Mouse (Mus musculus): ENCODE measurements around the gene Gpa33. TPM values are rescaled to one million over a fixed set of nuclear protein-coding genes. Genes with fewer than 3 reads are reported as not detected.

The Gpa33 gene
- polyA plus RNA-seq, 1 experiment from 2014 or later = not detected

DNA sequence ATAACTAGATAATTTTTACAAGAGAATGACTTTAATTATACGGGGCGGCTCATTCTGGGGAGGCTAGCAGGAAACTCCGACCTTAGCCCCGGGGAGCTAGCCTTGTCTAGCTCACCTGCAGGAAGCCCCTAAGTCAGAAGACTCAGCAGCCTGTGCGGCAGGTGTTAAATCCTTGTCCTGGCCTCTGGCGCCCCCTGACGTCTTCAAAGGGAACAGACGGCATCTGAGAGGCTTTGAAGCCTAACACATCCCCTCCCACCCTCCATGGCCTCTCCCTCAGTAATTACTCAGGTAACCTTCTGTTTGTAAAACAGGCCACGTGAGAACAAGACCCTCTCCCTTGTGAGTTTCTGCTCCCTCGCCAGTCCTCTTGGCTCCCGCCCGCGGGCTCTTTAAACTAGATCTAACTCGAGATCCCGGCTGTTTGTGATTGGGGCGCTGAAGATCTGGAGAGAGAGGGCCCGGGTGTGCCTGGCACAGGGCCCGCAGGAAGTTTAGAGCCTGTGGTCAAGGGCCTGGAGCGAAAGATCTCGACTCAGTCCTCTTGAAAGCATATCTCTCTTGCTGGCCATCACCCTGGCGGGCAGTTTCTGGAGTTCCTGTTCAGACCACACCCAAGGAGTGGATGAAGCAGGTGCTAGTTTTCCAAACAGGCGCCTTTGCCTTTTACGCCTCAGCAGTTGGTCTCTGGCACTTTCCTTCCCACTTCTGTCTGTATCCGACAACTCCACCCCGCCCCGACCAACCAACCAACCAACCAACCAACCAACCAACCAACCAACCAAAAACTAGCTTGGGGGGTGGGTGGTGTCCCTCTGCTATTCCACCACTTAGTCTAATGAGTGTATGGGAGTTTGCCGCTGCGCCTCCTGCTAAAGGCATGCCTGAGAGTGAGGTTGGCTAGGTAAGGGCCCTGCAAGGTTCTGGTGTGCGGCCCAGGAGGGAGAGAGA, 24.4 kb downstream of the Gpa33 start:
- H3K9ac ChIP-seq = no peak overlapping the region
- no peaks in the 10 kb centered on the region for H3K9me3 ChIP-seq
- H3K27ac ChIP-seq = no peak overlapping the region
- peaks cover 16% of the 10 kb centered on the region for H3K27me3 ChIP-seq (replicated peaks)
- H3K4me3 ChIP-seq = no peak overlapping the region
- H3K4me1 ChIP-seq = peaks cover 11% of the 10 kb centered on the region; the same call in 1 of the 2 replicates
- H3K36me3 ChIP-seq (replicated peaks) = no peaks in the 10 kb centered on the region
- peak; percentile 48 for ATAC-seq (replicated peaks)
- 24% methylated on average over 29 of the region's 29 CpGs for WGBS
- H3K4me2 ChIP-seq = peak overlapping the region; percentile 42

DNA sequence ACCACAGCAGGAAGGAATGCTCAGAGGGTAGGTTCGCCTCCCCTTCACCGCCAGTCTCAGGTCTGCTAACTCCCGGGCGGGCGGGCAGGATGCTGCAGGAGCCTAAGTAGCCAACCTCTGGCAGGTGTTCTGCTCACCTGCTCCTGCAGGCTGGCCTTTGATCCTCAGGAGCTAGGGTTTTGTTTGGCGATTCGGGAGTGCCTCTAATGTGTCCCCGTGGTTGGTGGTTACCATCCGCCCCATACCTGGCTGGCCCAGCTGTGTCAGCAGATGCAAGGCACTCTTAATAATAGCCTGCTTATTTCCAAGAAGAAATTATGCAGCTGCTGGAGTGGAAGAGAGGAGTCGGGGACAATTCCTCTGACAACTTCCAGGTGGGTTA, 25.1 kb downstream of the Gpa33 start:
- Histone ChIP-seq H3K36me3 (replicated peaks) (no peaks in the 10 kb centered on the region), H3K4me1 (peaks cover 11% of the 10 kb centered on the region; the same call in 1 of the 2 replicates), H3K9me3 (no peaks in the 10 kb centered on the region), H3K4me3 (no peak overlapping the region), H3K4me2 (no peak overlapping the region), H3K9ac (no peak overlapping the region), H3K27me3 (replicated peaks) (peaks cover 17% of the 10 kb centered on the region), H3K27ac (no peak overlapping the region)
- peak; percentile 22; the same call in 1 of the 2 replicates for ATAC-seq (replicated peaks)
- WGBS = 67% methylated on average over 10 of the region's 10 CpGs

DNA sequence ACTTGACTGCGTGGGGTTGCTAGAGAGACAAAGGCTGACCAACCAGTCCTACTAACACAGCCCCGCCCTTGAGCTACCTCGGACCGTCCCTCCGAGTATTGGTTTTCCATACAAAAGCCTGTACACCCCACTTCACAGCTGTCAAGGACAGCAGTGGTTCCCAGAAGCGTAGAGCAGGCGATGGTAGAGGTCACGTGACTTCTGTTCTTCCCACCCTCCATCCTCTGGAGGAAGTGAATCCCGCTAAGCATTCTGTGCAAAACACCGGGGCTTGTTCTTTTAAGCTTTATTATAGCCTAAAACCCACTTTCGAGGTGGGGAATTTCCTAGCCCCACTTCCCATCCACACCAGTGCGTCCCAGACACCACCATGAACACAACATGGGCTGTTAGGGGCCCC, 27.7 kb downstream of the Gpa33 start:
- Histone ChIP-seq H3K4me2 (no peak overlapping the region), H3K4me3 (no peak overlapping the region), H3K9me3 (no peaks in the 10 kb centered on the region), H3K9ac (no peak overlapping the region), H3K36me3 (replicated peaks) (no peaks in the 10 kb centered on the region), H3K27ac (no peak overlapping the region), H3K4me1 (peaks cover 4% of the 10 kb centered on the region; the same call in 1 of the 2 replicates), H3K27me3 (replicated peaks) (peaks cover 20% of the 10 kb centered on the region)
- no peak for ATAC-seq (replicated peaks)
- 82% methylated on average over 12 of the region's 12 CpGs for WGBS

DNA sequence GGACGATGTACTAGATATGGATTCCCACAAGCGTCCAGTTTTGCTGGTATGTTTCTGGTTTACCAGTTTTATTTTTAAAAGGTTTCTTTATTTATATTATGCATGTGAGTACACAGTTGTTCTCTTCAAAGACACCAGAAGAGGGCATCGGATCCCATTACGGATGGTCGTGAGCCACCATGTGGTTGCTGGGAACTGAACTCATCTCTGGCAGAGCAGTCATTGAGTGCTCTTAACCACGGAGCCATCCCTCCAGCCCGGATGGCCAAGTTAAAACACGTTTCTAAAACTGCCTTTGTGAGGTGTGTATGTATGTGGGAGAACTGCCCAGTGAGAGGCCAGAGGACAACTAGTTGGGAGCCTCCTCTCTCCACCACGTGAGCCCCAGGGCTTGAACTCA, 28.6 kb downstream of the Gpa33 start:
- Histone ChIP-seq H3K27ac (no peak overlapping the region), H3K9ac (no peak overlapping the region), H3K9me3 (no peaks in the 10 kb centered on the region), H3K36me3 (replicated peaks) (no peaks in the 10 kb centered on the region), H3K4me2 (no peak overlapping the region), H3K27me3 (replicated peaks) (peaks cover 20% of the 10 kb centered on the region), H3K4me1 (peaks cover 4% of the 10 kb centered on the region; the same call in 1 of the 2 replicates), H3K4me3 (no peak overlapping the region)
- 67% methylated on average over 9 of the region's 9 CpGs for WGBS
- ATAC-seq (replicated peaks) = no peak

DNA sequence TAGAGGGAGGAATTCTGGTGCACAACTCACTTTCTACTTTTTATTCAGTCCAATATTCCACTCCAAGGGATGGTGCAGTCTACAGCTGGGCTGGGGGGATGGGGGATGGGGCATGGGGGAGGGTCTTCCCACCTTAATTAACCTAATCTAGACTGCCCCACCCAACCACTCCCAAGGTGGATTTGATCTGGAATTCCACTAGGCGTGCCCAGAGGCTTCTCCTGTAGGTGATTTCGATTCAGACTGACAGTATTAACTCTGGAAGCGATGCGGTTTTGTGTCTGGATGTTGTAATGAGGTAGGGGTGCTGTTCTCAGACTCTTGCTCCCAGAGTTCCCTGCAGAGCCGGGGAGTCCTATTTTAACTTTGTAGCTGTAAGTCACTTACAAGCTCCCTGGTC, 30.1 kb downstream of the Gpa33 start:
- no peaks in the 10 kb centered on the region for H3K36me3 ChIP-seq (replicated peaks)
- H3K4me1 ChIP-seq = no peaks in the 10 kb centered on the region
- peak; percentile 29 for ATAC-seq (replicated peaks)
- WGBS = 51% methylated on average over 5 of the region's 5 CpGs
- H3K9me3 ChIP-seq = no peaks in the 10 kb centered on the region
- no peak overlapping the region for H3K9ac ChIP-seq
- peak overlapping the region; percentile 58 for H3K4me2 ChIP-seq
- no peak overlapping the region for H3K27ac ChIP-seq
- H3K4me3 ChIP-seq = no peak overlapping the region
- peaks cover 11% of the 10 kb centered on the region; the same call in 1 of the 2 replicates for H3K27me3 ChIP-seq (replicated peaks)

DNA sequence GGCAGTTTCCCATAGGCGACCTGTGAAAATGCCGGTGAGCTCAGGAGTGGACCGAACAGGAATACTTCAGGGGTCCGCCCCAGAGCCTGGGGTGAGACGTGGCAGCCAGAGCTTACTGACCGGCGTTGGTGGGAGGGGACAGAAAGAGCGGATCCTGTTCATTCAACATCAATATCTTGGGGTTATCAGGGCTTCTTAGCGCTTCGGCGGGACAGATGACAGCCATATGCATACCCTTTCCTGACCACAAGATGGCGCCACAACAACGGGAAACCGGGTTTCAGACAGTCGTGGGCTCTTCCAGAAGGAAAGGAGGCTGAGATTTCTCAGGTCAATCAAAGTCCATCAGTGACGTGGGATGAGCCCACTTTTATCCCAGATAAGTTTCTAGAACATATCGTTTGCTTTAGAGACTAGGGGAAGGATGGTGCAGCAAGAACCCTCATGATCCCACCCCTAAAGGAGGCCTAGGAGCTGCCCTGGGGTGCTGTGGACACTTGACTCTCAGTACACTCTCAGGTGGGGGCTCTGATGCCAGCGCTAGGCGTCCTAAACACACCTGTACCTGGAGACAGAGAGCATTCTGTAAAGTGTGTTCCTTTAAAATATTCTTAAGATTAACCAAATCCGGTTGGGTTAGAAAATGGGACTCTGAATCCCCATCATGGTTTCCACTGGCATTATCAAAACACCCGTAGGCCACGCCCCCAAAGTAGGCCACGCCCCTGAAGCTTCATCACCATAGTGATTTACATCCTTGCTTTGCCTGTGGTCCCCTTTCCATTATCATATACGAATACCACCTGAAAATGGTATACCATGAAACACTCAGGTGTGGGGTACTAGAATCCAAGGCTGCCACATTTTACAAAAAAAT, 30.8 kb downstream of the Gpa33 start:
- H3K27ac ChIP-seq = no peak overlapping the region
- no peaks in the 10 kb centered on the region for H3K4me1 ChIP-seq
- peak overlapping the region; percentile 58 for H3K4me2 ChIP-seq
- H3K9me3 ChIP-seq = no peaks in the 10 kb centered on the region
- 18% methylated on average over 24 of the region's 24 CpGs for WGBS
- peaks cover 4% of the 10 kb centered on the region; the same call in 1 of the 2 replicates for H3K27me3 ChIP-seq (replicated peaks)
- H3K4me3 ChIP-seq = peak overlapping the region; percentile 29
- H3K9ac ChIP-seq = peak overlapping the region; percentile 40; the same call in 1 of the 2 replicates
- H3K36me3 ChIP-seq (replicated peaks) = no peaks in the 10 kb centered on the region
- peak; percentile 73 for ATAC-seq (replicated peaks)

DNA sequence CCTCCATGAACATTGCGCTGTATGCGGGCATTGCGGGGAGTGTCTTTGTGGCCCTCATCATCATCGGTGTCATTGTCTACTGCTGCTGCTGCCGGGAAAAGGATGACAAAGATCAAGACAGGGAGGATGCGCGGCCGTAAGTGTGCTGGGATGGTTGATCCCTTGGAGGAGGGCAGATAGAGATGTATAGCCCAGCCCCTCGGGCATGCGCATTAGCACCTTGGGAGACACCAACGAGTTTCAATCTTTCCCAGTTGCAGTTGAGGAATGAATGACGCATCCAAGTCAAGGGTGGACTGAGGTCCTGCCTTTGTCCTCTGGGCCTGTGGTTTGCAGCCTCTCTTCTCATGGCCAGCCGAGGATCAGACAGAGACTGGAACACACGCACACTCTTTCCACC, 34.5 kb downstream of the Gpa33 start:
- WGBS = 88% methylated on average over 14 of the region's 14 CpGs
- H3K9ac ChIP-seq = no peak overlapping the region
- H3K9me3 ChIP-seq = no peaks in the 10 kb centered on the region
- H3K36me3 ChIP-seq (replicated peaks) = no peaks in the 10 kb centered on the region
- no peak overlapping the region for H3K4me3 ChIP-seq
- H3K4me2 ChIP-seq = no peak overlapping the region
- H3K4me1 ChIP-seq = no peaks in the 10 kb centered on the region
- no peak for ATAC-seq (replicated peaks)
- H3K27ac ChIP-seq = no peak overlapping the region
- H3K27me3 ChIP-seq (replicated peaks) = 0 out of 2 replicates have a peak, but pooled peaks cover 4% of the 10 kb centered on the region

DNA sequence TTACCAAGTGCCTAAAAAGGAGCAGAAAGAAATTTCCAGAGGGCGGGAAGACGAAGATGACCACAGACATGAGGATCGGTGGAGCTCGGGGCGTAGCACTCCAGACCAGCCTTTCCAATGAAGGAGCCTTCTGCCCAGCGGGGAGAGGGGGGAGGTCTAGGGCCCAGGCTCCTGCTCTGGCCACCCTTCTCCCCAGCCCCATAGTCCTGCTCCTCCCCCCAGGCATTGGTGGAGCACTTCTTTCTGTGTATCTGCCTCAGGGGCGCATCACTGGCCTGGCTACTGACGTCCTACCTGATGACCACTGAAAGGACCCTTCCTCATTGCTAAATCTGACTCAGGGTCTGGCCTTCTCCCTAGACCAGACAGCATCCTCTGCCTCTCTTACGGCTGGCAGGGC, 35.1 kb downstream of the Gpa33 start:
- Histone ChIP-seq H3K9ac (no peak overlapping the region), H3K9me3 (no peaks in the 10 kb centered on the region), H3K4me2 (no peak overlapping the region), H3K4me3 (no peak overlapping the region), H3K27ac (no peak overlapping the region), H3K36me3 (replicated peaks) (no peaks in the 10 kb centered on the region), H3K27me3 (replicated peaks) (0 out of 2 replicates have a peak, but pooled peaks cover 2% of the 10 kb centered on the region), H3K4me1 (no peaks in the 10 kb centered on the region)
- 94% methylated on average over 9 of the region's 9 CpGs for WGBS
- ATAC-seq (replicated peaks) = no peak

DNA sequence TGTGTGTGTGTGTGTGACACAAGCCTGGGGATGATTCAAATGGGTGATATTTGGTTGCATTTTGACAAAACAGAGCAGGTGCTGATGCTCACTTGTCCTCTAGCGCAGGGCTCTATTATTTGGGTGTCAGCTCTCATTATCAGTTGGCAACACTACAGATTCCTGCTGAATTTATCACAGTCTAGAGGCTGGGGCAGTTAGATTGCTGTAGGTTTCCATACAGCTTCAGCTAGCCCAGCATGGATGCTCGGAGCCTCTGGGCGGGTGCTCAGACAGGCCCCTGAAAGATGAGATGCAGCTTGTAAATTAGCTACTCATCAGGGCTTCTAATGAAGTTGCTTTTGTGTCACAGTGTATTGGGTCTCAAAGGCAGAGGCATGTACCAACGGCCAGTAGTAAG, 37.4 kb downstream of the Gpa33 start:
- Histone ChIP-seq H3K4me3 (no peak overlapping the region), H3K9me3 (no peaks in the 10 kb centered on the region), H3K36me3 (replicated peaks) (no peaks in the 10 kb centered on the region), H3K27me3 (replicated peaks) (no peaks in the 10 kb centered on the region), H3K4me2 (no peak overlapping the region), H3K4me1 (no peaks in the 10 kb centered on the region), H3K9ac (no peak overlapping the region), H3K27ac (no peak overlapping the region)
- 71% methylated on average over 4 of the region's 4 CpGs for WGBS
- no peak for ATAC-seq (replicated peaks)

DNA sequence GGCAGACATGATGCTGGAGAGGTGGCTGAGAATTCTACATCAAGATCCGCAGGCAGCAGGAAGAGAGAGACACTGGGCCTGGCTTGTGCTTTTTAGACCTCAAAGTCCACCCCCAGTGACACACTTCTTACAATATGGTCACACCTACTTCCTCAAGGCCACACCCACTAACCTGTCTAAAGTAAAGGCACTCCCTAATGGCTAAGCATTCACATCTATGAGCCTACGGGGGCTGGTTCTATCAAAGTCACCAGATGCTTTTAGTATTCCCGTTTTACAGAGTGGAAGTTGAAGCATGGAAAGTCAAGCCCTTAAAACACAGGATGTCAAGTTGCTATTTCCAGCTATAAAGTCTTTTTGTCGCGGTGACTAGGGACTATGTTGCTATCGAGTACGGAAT, 38.0 kb downstream of the Gpa33 start:
- no peak for ATAC-seq (replicated peaks)
- Histone ChIP-seq H3K4me1 (no peaks in the 10 kb centered on the region), H3K9me3 (no peaks in the 10 kb centered on the region), H3K27ac (no peak overlapping the region), H3K27me3 (replicated peaks) (no peaks in the 10 kb centered on the region), H3K4me2 (no peak overlapping the region), H3K9ac (no peak overlapping the region), H3K4me3 (no peak overlapping the region), H3K36me3 (replicated peaks) (no peaks in the 10 kb centered on the region)
- WGBS = 97% methylated on average over 7 of the region's 7 CpGs

DNA sequence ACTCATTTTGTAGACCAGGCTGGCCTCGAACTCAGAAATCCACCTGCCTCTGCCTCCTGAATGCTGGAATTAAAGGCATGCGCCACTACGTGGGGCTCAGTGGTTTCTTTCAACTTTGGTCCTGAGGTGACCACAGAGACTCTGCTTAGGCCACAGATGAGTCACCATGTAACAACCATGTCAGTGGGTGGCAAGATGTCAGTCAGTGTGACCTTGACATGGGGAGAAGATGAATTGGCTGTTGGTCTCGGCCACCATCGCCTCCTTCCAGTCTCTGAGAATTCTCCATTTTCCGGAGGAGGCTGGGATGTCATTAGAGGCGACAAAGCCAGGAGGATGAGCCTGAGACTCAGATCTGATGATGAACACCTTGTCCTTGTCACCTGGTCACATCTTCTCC, 39.7 kb downstream of the Gpa33 start:
- Histone ChIP-seq H3K4me1 (no peaks in the 10 kb centered on the region), H3K27me3 (replicated peaks) (no peaks in the 10 kb centered on the region), H3K36me3 (replicated peaks) (no peaks in the 10 kb centered on the region), H3K27ac (no peak overlapping the region), H3K9ac (no peak overlapping the region), H3K9me3 (no peaks in the 10 kb centered on the region), H3K4me2 (no peak overlapping the region), H3K4me3 (no peak overlapping the region)
- no peak for ATAC-seq (replicated peaks)
- WGBS = 94% methylated on average over 7 of the region's 7 CpGs

DNA sequence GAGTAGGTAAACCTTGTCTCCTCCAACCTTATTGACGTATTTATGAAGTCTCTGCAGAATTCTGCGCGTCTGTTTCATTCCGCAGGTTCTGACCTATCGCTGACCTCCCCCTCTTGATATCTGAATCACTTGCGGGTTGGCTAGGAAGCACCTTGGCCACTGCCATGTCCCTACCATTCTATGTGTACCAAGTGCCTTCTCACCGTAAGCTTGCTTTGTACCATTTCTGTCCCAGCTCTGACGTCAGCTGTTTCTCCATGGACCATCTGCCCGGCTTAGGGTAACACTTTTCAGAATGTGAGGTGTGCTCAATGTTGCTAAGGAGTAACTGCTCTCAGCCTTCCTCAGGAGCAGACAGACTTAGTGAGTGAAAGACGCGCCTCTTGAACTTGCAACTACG, 40.8 kb downstream of the Gpa33 start:
- Histone ChIP-seq H3K4me1 (no peaks in the 10 kb centered on the region), H3K9ac (no peak overlapping the region), H3K9me3 (no peaks in the 10 kb centered on the region), H3K27me3 (replicated peaks) (no peaks in the 10 kb centered on the region), H3K4me2 (no peak overlapping the region), H3K4me3 (no peak overlapping the region), H3K36me3 (replicated peaks) (no peaks in the 10 kb centered on the region), H3K27ac (no peak overlapping the region)
- ATAC-seq (replicated peaks) = no peak
- 95% methylated on average over 12 of the region's 12 CpGs for WGBS
